ENCODE assay signal across 8 mouse cellular contexts in the genomic region with DNA sequence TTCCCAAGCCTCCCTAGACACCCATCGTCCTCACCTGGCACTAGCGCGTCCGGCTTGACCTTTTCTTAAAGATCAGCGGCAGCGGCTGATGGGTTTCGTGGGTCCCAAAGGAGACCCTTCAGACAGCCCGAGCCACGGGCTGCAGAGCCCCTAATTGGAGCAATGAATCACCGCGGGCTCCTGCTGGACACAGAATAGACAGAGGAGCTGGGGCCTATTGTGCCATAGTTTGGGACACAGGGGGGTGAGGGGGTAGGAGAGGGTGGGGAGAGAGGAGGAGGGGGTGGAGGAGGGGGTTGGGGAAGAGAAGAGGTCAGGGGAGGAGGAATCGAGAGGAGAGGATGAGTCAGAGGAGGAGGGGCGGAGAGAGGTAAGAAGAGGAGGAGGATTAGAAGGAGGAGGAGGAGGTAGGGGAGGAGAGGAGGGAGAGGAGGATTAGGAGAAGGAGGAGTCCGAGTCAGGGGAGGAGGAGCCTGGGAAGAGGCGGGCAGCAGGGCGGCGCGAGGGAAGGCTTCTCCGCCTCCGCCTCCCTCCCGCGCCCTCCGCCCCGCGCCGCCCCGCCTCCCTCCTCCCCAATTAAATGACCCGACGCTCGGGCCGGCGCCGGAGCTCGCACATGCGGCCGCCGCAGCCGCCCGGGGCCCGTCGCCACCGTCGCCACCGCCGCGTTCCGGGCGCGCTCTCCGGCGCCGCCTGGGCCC. TPM values are rescaled to one million over a fixed set of nuclear protein-coding genes. Genes with fewer than 3 reads are reported as not detected.
A peak's percentile ranks its signal among the peaks of the same experiment; 100 is the strongest.
DNase-seq lines count a peak whose midpoint lies in the region; ATAC-seq and TF ChIP-seq lines count a peak whose summit lies in the region.

A gene (plus strand): TSS at position 566 of the 701 bp plus-strand sequence.

- H3K4me2 ChIP-seq in heart, embryonic 16.5 days (ENCODE audit: low read depth, low read length) = peak within 1 kb of the TSS; percentile 95
- peak within 1 kb of the TSS; percentile 68 for H3K4me2 ChIP-seq in liver, embryonic 14.5 days (ENCODE audit: low read depth)
- peak within 1 kb of the TSS; percentile 92 for H3K4me2 ChIP-seq in neural tube, embryonic 14.5 days (ENCODE audit: low read depth, low read length)

- 7% methylated on average over 24 of the region's 52 CpGs for WGBS in heart, embryonic 16.5 days
- WGBS in liver, embryonic 14.5 days (ENCODE audit: insufficient replicate concordance) = 12% methylated on average over 23 of the region's 52 CpGs
- 3% methylated on average over 19 of the region's 52 CpGs for WGBS in neural tube, embryonic 14.5 days

- DNase-seq in MN1 (ENCODE audit: low spot score) = peak; percentile 93
- DNase-seq in kidney, postnatal 25 days = peak; percentile 88 to 91
- peak; percentile 10 to 24 (median 23) for DNase-seq in liver, embryonic 14.5 days (ENCODE audit: low read depth in 3 of 3, low spot score in 3 of 3)
- DNase-seq in urinary bladder, postnatal 25 days (ENCODE audit: low spot score) = peak; percentile 76

- peak within 1 kb of the TSS; percentile 64 for H3K4me3 ChIP-seq in brown adipose tissue, adult 24 weeks (ENCODE audit: insufficient read depth, low read depth, low read length)
- peak within 1 kb of the TSS; percentile 60 for H3K4me3 ChIP-seq in heart, embryonic 16.5 days (ENCODE audit: low read length)
- H3K4me3 ChIP-seq in liver, embryonic 14.5 days (ENCODE audit: insufficient read depth in 1 of 2, low read depth in 2 of 2, low read length in 2 of 2) = peak within 1 kb of the TSS; percentile 2 to 50
- H3K4me3 ChIP-seq in neural tube, embryonic 14.5 days (ENCODE audit: low read depth, low read length) = peak within 1 kb of the TSS; percentile 58

- no peaks in the 10 kb centered on the region for H3K9me3 ChIP-seq in heart, embryonic 16.5 days (replicated peaks; ENCODE audit: control insufficient read depth, low read length)
- H3K9me3 ChIP-seq in liver, embryonic 14.5 days (ENCODE audit: control insufficient read depth, low read length) = no peaks in the 10 kb centered on the region
- no peaks in the 10 kb centered on the region for H3K9me3 ChIP-seq in neural tube, embryonic 14.5 days (ENCODE audit: control insufficient read depth, low read length)

- peaks cover 30% of the 10 kb centered on the region for H3K4me1 ChIP-seq in brown adipose tissue, adult 24 weeks (ENCODE audit: control insufficient read depth, insufficient read depth, insufficient read length, low read length)
- peaks cover 34% of the 10 kb centered on the region for H3K4me1 ChIP-seq in heart, embryonic 16.5 days (ENCODE audit: control insufficient read depth, insufficient read depth, low read length)
- H3K4me1 ChIP-seq in liver, embryonic 14.5 days (replicated peaks; ENCODE audit: control insufficient read depth in 2 of 2, insufficient read depth in 2 of 2, low read length in 1 of 2) = no peaks in the 10 kb centered on the region
- H3K4me1 ChIP-seq in neural tube, embryonic 14.5 days (ENCODE audit: control insufficient read depth, insufficient read depth, low read length) = peaks cover 54% of the 10 kb centered on the region

- H3K36me3 ChIP-seq in heart, embryonic 16.5 days (ENCODE audit: control insufficient read depth, insufficient read depth) = no peaks in the 10 kb centered on the region
- H3K36me3 ChIP-seq in liver, embryonic 14.5 days (replicated peaks; ENCODE audit: control insufficient read depth, insufficient read depth, low read depth) = no peaks in the 10 kb centered on the region
- H3K36me3 ChIP-seq in neural tube, embryonic 14.5 days (ENCODE audit: control insufficient read depth, insufficient read depth, low read length) = no peaks in the 10 kb centered on the region

- peaks cover 10% of the 10 kb centered on the region; the same call in 1 of the 2 replicates for H3K27me3 ChIP-seq in heart, embryonic 16.5 days (ENCODE audit: control insufficient read depth, insufficient read depth, low read length)
- H3K27me3 ChIP-seq in liver, embryonic 14.5 days (ENCODE audit: control insufficient read depth, insufficient read depth, low read length) = peaks cover 44% of the 10 kb centered on the region
- H3K27me3 ChIP-seq in neural tube, embryonic 14.5 days (ENCODE audit: control insufficient read depth, insufficient read depth, low read length) = no peaks in the 10 kb centered on the region

- TF ChIP-seq CTCF in liver, embryonic 14.5 days (IDR thresholded peaks at IDR 0.05; ENCODE audit: low read depth) = no peak

- no peak for ATAC-seq in erythroid progenitor cell, adult 5-6 weeks (replicated peaks; ENCODE audit: low FRiP score, poor library complexity, severe bottlenecking)
- peak; percentile 79 for ATAC-seq in heart, embryonic 16.5 days (replicated peaks; ENCODE audit: extremely low read depth, insufficient read depth, low FRiP score)
- ATAC-seq in liver, embryonic 14.5 days (ENCODE audit: insufficient read depth) = peak; percentile 61; the same call in 1 of the 2 replicates
- peak; percentile 53 for ATAC-seq in neural tube, embryonic 14.5 days (ENCODE audit: low read depth)

- H3K27ac ChIP-seq in brown adipose tissue, adult 24 weeks (replicated peaks; ENCODE audit: low read depth, low read length) = no peak within 1 kb of the TSS
- no peak within 1 kb of the TSS for H3K27ac ChIP-seq in heart, embryonic 16.5 days (ENCODE audit: low read length)
- H3K27ac ChIP-seq in liver, embryonic 14.5 days = no peak within 1 kb of the TSS
- peak within 1 kb of the TSS; percentile 64 for H3K27ac ChIP-seq in neural tube, embryonic 14.5 days (ENCODE audit: low read depth, low read length)

- TF ChIP-seq EP300 in liver, embryonic 14.5 days (IDR thresholded peaks at IDR 0.05; ENCODE audit: low read depth) = no peak

- peak within 1 kb of the TSS; percentile 77 for H3K9ac ChIP-seq in heart, embryonic 16.5 days (ENCODE audit: low read length)
- H3K9ac ChIP-seq in liver, embryonic 14.5 days (replicated peaks) = no peak within 1 kb of the TSS
- peak within 1 kb of the TSS; percentile 75 for H3K9ac ChIP-seq in neural tube, embryonic 14.5 days (replicated peaks; ENCODE audit: low read depth, low read length)

RNA-seq across cellular contexts. Expression of the gene that starts here (rescaled TPM):
- polyA plus RNA-seq in brown adipose tissue, adult 24 weeks (2012; ENCODE audit: insufficient read depth, insufficient read length, missing spikeins) = 8.0 and 9.9 TPM in 2 replicates
- total RNA-seq in erythroid progenitor cell, adult 5-6 weeks (2015; ENCODE audit: low replicate concordance) = 134 and 153 TPM in 2 replicates
- 105 and 130 TPM in 2 replicates for total RNA-seq in erythroid progenitor cell, adult 5-6 weeks (2017; ENCODE audit: low replicate concordance)
- polyA plus RNA-seq in heart, embryonic 16.5 days (2015; fragmentation: Nextera tagmentation; extraction: Ambion mirVana) = 7.7 and 9.7 TPM in 2 replicates
- 14.9 and 16.0 TPM in 2 replicates for polyA plus RNA-seq in liver, embryonic 14.5 days (2012; rRNA removed)
- 11.4 and 13.9 TPM in 2 replicates for polyA plus RNA-seq in liver, embryonic 14.5 days (2014; fragmentation: Nextera tagmentation; extraction: Ambion mirVana)
- polyA plus RNA-seq in neural tube, embryonic 14.5 days (2014; fragmentation: Nextera tagmentation; extraction: Ambion mirVana) = 19.2 and 23.3 TPM in 2 replicates

Comparison
In these comparisons a context has a peak if more than half of its experiments do, and no peak if none do; other contexts are left out.
1. DNase-seq: peak in every context shown above with its lines; median percentile 93 in MN1; 90 in kidney, postnatal 25 days; 76 in urinary bladder, postnatal 25 days; 23 in liver, embryonic 14.5 days.